Mouse (Mus musculus) erythroblast, embryonic 14.5 days (primary cell): Measurements from ENCODE around the gene Bahcc1.

Source experiments
- GATA1 ChIP-seq: IDR thresholded peaks from 2 replicates; pipeline ENCODE4 v1.6.1; 2012; ENCODE audit warnings: low read length, inconsistent platforms, mixed read lengths
- TAL1 ChIP-seq: IDR thresholded peaks from 3 replicates; pipeline ENCODE4 v1.6.1; 2012; ENCODE audit warnings: low read length, inconsistent platforms, mixed read lengths

DNA sequence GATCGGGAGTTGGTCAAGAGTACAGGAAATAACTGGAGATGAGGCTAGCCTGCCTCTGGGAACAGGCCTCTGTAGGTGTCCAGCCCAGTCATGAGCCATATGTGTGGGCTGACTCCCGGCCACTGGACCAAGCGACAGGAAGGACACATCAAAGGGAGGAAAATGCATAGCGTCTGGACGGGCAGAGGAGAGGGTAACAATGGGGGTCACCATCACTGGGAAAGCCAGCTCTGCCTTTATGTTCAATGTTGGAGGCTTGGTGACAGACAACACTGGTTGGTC, 74.3 kb downstream of the Bahcc1 start:
- TF ChIP-seq GATA1: no peak
- no peak for TF ChIP-seq TAL1
